Mouse (Mus musculus) adrenal gland, postnatal 14 days (tissue): Measurements from ENCODE around the gene Bicd1. TPM values are rescaled to one million over a fixed set of nuclear protein-coding genes. Genes with fewer than 3 reads are reported as not detected.
A peak's percentile ranks its signal among the peaks of the same experiment; 100 is the strongest.

ENCODE experiments used
- DNase-seq: peaks from one replicate; pipeline ENCODE4 v3.0.0; 2021; ENCODE audit warnings: mixed read lengths
- microRNA-seq, 2 experiments: library from miRNA; unstranded; fragments of <30 nt; microRNA quantifications; one replicate each; pipeline ENCODE4 v1.2.0; 2021
- total RNA-seq: library from RNA; stranded (reverse); gene quantifications from 2 replicates; pipeline ENCODE4 v1.2.3, GENCODE M21; 2021

The Bicd1 gene
- total RNA-seq, 1 experiment from 2014 or later = 4.0 TPM

GRCm38 (mm10) chr6:149565720-149566498 is 157.2 kb downstream of the Bicd1 start:
- DNase-seq = peak; percentile 62

GRCm38 (mm10) chr6:149567219-149567618 is 158.5 kb downstream of the Bicd1 start:
- no peak for DNase-seq

GRCm38 (mm10) chr6:149574288-149574687 is 165.6 kb downstream of the Bicd1 start:
- no peak for DNase-seq

GRCm38 (mm10) chr6:149580053-149580452 is 171.4 kb downstream of the Bicd1 start:
- DNase-seq = no peak

GRCm38 (mm10) chr6:149585708-149586504 is 177.2 kb downstream of the Bicd1 start:
- DNase-seq = no peak

Small RNA genes within 50 kb of the gene (microRNA-seq; reads per million reads assigned to microRNA genes)
- 0 reads per million in 2 experiments for gene Gm24307

Other genes starting within 250 kb of the Bicd1 start
- 20.3 and 35.6 TPM in 2 replicates for gene Amn1, start 220.2 kb upstream of the Bicd1 start, total RNA-seq
- 38.6 and 40.4 TPM in 2 replicates for gene Resf1, start 99.5 kb upstream of the Bicd1 start, total RNA-seq